Mouse (Mus musculus) liver, embryonic 14.5 days (tissue): Measurements from ENCODE around the gene Zfp512b. TPM values are rescaled to one million over a fixed set of nuclear protein-coding genes. Genes with fewer than 3 reads are reported as not detected.

Source experiments
- ATAC-seq: fragments of 200-750 bp; cut with Nextera tagmentation; 2 replicates; pipeline ENCODE4 v1.8.0; 2017; ENCODE audit warnings: moderate number of reproducible peaks, mild to moderate bottlenecking, moderate library complexity; ENCODE audit not compliant: insufficient read depth
- DNase-seq, 3 experiments: peaks; one replicate each; pipeline ENCODE4 v3.0.0-alpha.2; 2012 to 2013; ENCODE audit warnings: low read depth in 3 of 3, low spot score in 3 of 3
- H3K27ac ChIP-seq: fragments of 300-500 bp; sonication (generic); 2 replicates; pipeline ENCODE4 v1.5.1; 2014; ENCODE audit warnings: moderate library complexity, mild to moderate bottlenecking, control low read depth, inconsistent platforms
- H3K27me3 ChIP-seq: fragments of 300-500 bp; sonication (generic); 2 replicates; pipeline ENCODE4 v1.6.1; 2014; ENCODE audit warnings: mild to moderate bottlenecking, low read length, moderate library complexity; ENCODE audit not compliant: control insufficient read depth, insufficient read depth
- H3K36me3 ChIP-seq: fragments of 300-500 bp; sonication (generic); replicated peaks from 2 replicates; pipeline ENCODE4 v1.6.1; 2014; ENCODE audit warnings: low read depth; ENCODE audit not compliant: control insufficient read depth, insufficient read depth
- H3K4me1 ChIP-seq, 2 experiments: fragments of 200-500 bp in 1 of 2; fragments of 300-500 bp in 1 of 2; sonication (generic) in 1 of 2; replicated peaks; 2 replicates each; pipeline ENCODE4 v1.6.1; 2012 to 2014; ENCODE audit warnings: antibody characterized with exemption in 1 of 2, inconsistent platforms in 1 of 2, low read length in 1 of 2; ENCODE audit not compliant: control insufficient read depth in 2 of 2, insufficient read depth in 2 of 2
- H3K4me2 ChIP-seq: fragments of 300-500 bp; sonication (generic); 2 replicates; pipeline ENCODE4 v1.6.1; 2014; ENCODE audit warnings: low read depth, mild to moderate bottlenecking, control low read depth, moderate library complexity
- H3K4me3 ChIP-seq, 2 experiments: fragments of 200-500 bp in 1 of 2; fragments of 300-500 bp in 1 of 2; sonication (generic) in 1 of 2; 2 replicates each; pipeline ENCODE4 v1.5.1; 2012 to 2014; ENCODE audit warnings: low read depth in 2 of 2, low read length in 2 of 2, mild to moderate bottlenecking in 2 of 2, control low read depth in 1 of 2, inconsistent platforms in 1 of 2, moderate library complexity in 1 of 2; ENCODE audit not compliant: insufficient read depth in 1 of 2
- H3K9ac ChIP-seq: fragments of 300-500 bp; sonication (generic); replicated peaks from 2 replicates; pipeline ENCODE4 v1.6.1; 2014; ENCODE audit warnings: mild to moderate bottlenecking, control low read depth, moderate library complexity
- H3K9me3 ChIP-seq: fragments of 300-500 bp; sonication (generic); 2 replicates; pipeline ENCODE4 v1.6.1; 2016; ENCODE audit warnings: low read length, mixed read lengths; ENCODE audit not compliant: control insufficient read depth
- CTCF ChIP-seq: IDR thresholded peaks from 2 replicates; pipeline ENCODE4 v1.5.1; 2016; ENCODE audit warnings: antibody characterized with exemption, low read depth, control low read depth
- EP300 ChIP-seq: IDR thresholded peaks from 2 replicates; pipeline ENCODE4 v1.6.1; 2016; ENCODE audit warnings: antibody characterized with exemption, low read depth
- WGBS: fragments of 180-500 bp; shearing (Covaris S2); extraction: QIAGEN DNeasy Blood & Tissue Kit; methylation state at CpG from one replicate; pipeline ENCODE4 v1.1.7; 2014; ENCODE audit not compliant: insufficient replicate concordance; 5-methylcytosine and 5-hydroxymethylcytosine counted together
- polyA plus RNA-seq, 2 experiments: library from polyadenylated mRNA; depleted of rRNA in 1 of 2; stranded (reverse) in 1 of 2; unstranded in 1 of 2; fragments of >200 nt; fragmentation: Nextera tagmentation in 1 of 2; extraction: Ambion mirVana in 1 of 2; gene quantifications; 2 replicates each; pipeline versions ENCODE4 v1.2.1 to v1.2.3; 2012 to 2014

The Zfp512b gene
- polyA plus RNA-seq (2012; rRNA removed) (8.8 and 9.5 TPM in 2 replicates), polyA plus RNA-seq (2014; fragmentation: Nextera tagmentation; extraction: Ambion mirVana) (4.4 and 6.5 TPM in 2 replicates)

DNA sequence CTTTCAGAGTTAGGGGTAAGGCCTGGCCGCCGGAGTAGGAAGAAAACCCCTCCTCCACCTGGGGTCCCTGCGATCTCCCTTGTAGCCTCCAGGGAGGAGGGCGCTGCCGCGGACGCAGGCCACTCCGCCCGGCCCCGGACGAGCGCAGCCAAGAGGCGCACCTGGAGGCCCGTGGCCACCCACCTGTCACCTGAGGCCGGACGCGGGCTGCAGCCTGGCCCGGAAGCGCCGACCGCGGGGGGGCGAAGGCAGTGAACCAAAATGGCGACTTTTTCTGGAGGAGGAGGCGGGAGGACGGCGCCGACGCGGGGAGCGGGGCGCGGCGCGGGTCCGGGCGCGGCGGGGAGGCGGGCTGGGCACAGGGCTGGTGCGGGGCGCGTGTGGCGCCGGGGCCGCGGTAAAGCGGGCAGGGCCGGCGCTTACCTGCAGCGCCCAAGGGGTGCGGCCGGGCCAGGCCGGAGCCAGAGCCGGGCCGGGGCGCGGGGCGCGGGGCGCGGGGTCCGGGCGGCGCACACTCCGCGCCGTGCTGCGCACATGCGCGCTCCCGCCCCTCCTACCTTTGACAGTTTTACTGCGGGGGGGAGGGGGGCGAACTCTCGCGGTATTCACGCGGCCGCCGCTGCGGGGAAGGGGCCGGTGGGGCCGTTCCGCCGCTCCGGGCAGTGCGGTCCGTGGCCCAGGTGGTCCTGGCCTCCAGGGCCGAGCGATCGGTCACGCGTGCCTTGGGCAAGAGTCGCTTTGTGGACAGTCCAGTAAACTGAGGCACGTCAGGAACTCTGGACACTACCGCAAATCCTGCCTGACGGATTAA lies at the start of gene Zfp512b:
Gene Zfp512b (minus strand): TSS at position 573 of the 811 bp plus-strand sequence.
- TF ChIP-seq CTCF (no peak), EP300 (no peak)
- ATAC-seq (peak; percentile 46), DNase-seq (no peak)
- peak within 1 kb of the TSS; percentile 56 to 71 for H3K4me3 ChIP-seq
- no peaks in the 10 kb centered on the region for H3K27me3 ChIP-seq
- H3K4me2 ChIP-seq: peak within 1 kb of the TSS; percentile 85
- under 1% methylated on average over 88 of the region's 97 CpGs for WGBS
- H3K4me1 ChIP-seq: peaks cover 13 to 17% of the 10 kb centered on the region in 2 experiments
- peak within 1 kb of the TSS; percentile 85 for H3K9ac ChIP-seq
- H3K36me3 ChIP-seq: no peaks in the 10 kb centered on the region; the same call in 1 of the 2 replicates
- H3K9me3 ChIP-seq: no peaks in the 10 kb centered on the region
- H3K27ac ChIP-seq: peak within 1 kb of the TSS; percentile 41

GRCm38 (mm10) chr2:181635865-181636264 lies 43.3 kb upstream of the Zfp512b start:
- Histone ChIP-seq H3K4me3 (no peak overlapping the region), H3K9ac (no peak overlapping the region), H3K9me3 (no peaks in the 10 kb centered on the region), H3K36me3 (peaks cover 48% of the 10 kb centered on the region), H3K27me3 (no peaks in the 10 kb centered on the region), H3K27ac (no peak overlapping the region), H3K4me2 (no peak overlapping the region), H3K4me1 (no peaks in the 10 kb centered on the region)
- DNase-seq: no peak
- no peak for TF ChIP-seq EP300
- TF ChIP-seq CTCF: no peak
- ATAC-seq: no peak
- WGBS: 71% methylated on average over 3 of the region's 3 CpGs

DNA sequence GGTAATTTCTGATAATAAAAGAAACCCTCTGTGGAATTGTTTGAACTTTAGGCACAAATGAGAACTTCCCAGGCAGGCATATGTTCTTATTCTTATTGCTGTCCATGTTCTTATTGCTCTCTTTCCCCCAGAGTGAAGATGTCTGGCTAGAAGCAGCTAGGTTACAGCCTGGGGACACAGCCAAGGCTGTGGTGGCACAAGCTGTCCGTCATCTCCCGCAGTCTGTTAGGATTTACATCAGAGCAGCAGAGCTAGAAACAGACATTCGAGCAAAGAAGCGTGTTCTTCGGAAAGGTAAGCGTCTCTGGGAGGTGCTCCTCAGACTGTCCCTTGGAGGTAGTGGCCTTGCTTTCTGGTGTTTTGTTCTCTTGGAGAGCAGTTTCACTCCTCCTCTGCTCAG lies 40.0 kb upstream of the Zfp512b start:
- H3K9ac ChIP-seq: no peak overlapping the region
- H3K4me3 ChIP-seq: no peak overlapping the region
- DNase-seq (no peak), ATAC-seq (no peak)
- H3K27me3 ChIP-seq: no peaks in the 10 kb centered on the region
- WGBS: 87% methylated on average over 6 of the region's 6 CpGs
- H3K9me3 ChIP-seq: no peaks in the 10 kb centered on the region
- no peak overlapping the region for H3K27ac ChIP-seq
- no peaks in the 10 kb centered on the region; a peak in 1 of 4 replicates for H3K4me1 ChIP-seq
- TF ChIP-seq EP300 (no peak), CTCF (no peak)
- H3K4me2 ChIP-seq: no peak overlapping the region
- H3K36me3 ChIP-seq: peaks cover 35% of the 10 kb centered on the region

GRCm38 (mm10) chr2:181628471-181628870 lies 35.9 kb upstream of the Zfp512b start:
- Histone ChIP-seq H3K27ac (no peak overlapping the region), H3K4me2 (no peak overlapping the region), H3K4me3 (no peak overlapping the region), H3K9me3 (no peaks in the 10 kb centered on the region), H3K27me3 (no peaks in the 10 kb centered on the region), H3K4me1 (no peaks in the 10 kb centered on the region; a peak in 1 of 4 replicates), H3K9ac (no peak overlapping the region), H3K36me3 (peaks cover 13% of the 10 kb centered on the region)
- TF ChIP-seq CTCF (no peak), EP300 (no peak)
- ATAC-seq (no peak), DNase-seq (no peak)

- DNase-seq (no peak), ATAC-seq (no peak)
- H3K36me3 ChIP-seq: peaks cover 19% of the 10 kb centered on the region
Observed at GRCm38 (mm10) chr2:181623401-181623800, 30.8 kb upstream of the Zfp512b start.

More at GRCm38 (mm10) chr2:181623401-181623800, 30.8 kb upstream of the Zfp512b start:
- H3K4me1 ChIP-seq: no peaks in the 10 kb centered on the region; a peak in 1 of 4 replicates
- H3K9ac ChIP-seq: no peak overlapping the region
- H3K4me3 ChIP-seq: no peak overlapping the region
- no peaks in the 10 kb centered on the region for H3K9me3 ChIP-seq
- TF ChIP-seq CTCF (peak; percentile 28; the same call in 1 of the 2 replicates), EP300 (no peak)
- no peak overlapping the region for H3K4me2 ChIP-seq
- no peaks in the 10 kb centered on the region for H3K27me3 ChIP-seq
- no peak overlapping the region for H3K27ac ChIP-seq
